Mouse (Mus musculus) G1E (cell line): ENCODE results near the gene Ccdc27.

Experiments used
- CTCF ChIP-seq: IDR thresholded peaks from 2 replicates; pipeline ENCODE4 v1.5.1; 2012; ENCODE audit warnings: low read depth, low read length, inconsistent platforms, mixed read lengths
- TAL1 ChIP-seq: conservative IDR thresholded peaks from 2 replicates; pipeline ENCODE4 v1.6.1; 2012; ENCODE audit warnings: low read depth, low read length, inconsistent platforms, mixed read lengths

- TF ChIP-seq CTCF (no peak), TAL1 (no peak)
These were observed 21.0 kb downstream of the Ccdc27 start for GRCm38 (mm10) chr4:154021432-154021831.
